Mouse (Mus musculus): Measurements from ENCODE around the gene Zfp473. TPM values are rescaled to one million over a fixed set of nuclear protein-coding genes. Genes with fewer than 3 reads are reported as not detected.
"Not testable (repeated sequence)": the region's sequence is repeated elsewhere in the genome, so short reads cannot be mapped to it uniquely, and the experiment has no call there.

Zfp473 gene
- polyA plus RNA-seq, 1 experiment from 2014 or later = 3.6 TPM

GRCm38 (mm10) chr7:44708093-44708492 is 42.8 kb downstream of the Zfp473 start:
- not testable (repeated sequence) for H3K9ac ChIP-seq (replicated peaks; ENCODE audit: low read length); H3K36me3 ChIP-seq (replicated peaks; ENCODE audit: control insufficient read depth, insufficient read depth, low read depth, low read length); H3K9me3 ChIP-seq (replicated peaks; ENCODE audit: control insufficient read depth, low read length); H3K4me3 ChIP-seq (ENCODE audit: low read depth, low read length); ATAC-seq (replicated peaks; ENCODE audit: insufficient number of reproducible peaks, low FRiP score, low TSS enrichment, low read depth); DNase-seq (ENCODE audit: low spot score); H3K27me3 ChIP-seq (ENCODE audit: control insufficient read depth, insufficient read depth, low read length); H3K27ac ChIP-seq (replicated peaks; ENCODE audit: low read depth, low read length); H3K4me2 ChIP-seq (ENCODE audit: low read depth, low read length); H3K4me1 ChIP-seq (ENCODE audit: control insufficient read depth, insufficient read depth, low read length)
- WGBS = 89% methylated on average over 6 of the region's 6 CpGs

DNA sequence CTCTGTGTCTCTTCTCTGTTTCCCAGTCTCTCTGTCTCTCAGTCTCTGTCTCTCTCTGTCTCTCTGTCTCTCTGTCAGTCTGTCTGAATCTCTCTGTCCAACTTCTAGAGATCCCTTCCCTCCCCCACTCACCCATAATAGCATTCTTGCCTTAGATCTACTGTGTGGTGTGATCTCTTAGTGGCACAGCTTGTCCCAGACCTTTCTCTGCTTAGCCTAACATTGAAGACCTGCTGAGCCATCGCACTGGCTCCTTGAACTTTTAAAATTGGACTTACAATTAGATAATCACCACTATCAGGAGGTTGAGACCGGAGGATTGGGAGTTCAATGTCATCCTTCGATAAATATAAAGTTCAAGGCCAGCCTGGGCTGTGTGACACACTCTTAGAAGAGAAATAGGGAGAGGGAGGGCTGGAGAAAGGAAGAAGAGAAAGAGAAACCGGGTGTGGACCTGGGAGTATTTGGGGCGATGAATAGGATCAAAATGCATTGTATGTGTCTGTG is 43.6 kb downstream of the Zfp473 start:
- DNase-seq (ENCODE audit: low spot score) (no peak), ATAC-seq (replicated peaks; ENCODE audit: insufficient number of reproducible peaks, low FRiP score, low TSS enrichment, low read depth) (no peak)
- WGBS = 85% methylated on average over 5 of the region's 5 CpGs
- Histone ChIP-seq H3K4me1 (ENCODE audit: control insufficient read depth, insufficient read depth, low read length) (no peaks in the 10 kb centered on the region), H3K9ac (replicated peaks; ENCODE audit: low read length) (no peak overlapping the region), H3K4me2 (ENCODE audit: low read depth, low read length) (no peak overlapping the region), H3K27me3 (ENCODE audit: control insufficient read depth, insufficient read depth, low read length) (no peaks in the 10 kb centered on the region), H3K4me3 (ENCODE audit: low read depth, low read length) (no peak overlapping the region), H3K9me3 (replicated peaks; ENCODE audit: control insufficient read depth, low read length) (no peaks in the 10 kb centered on the region), H3K27ac (replicated peaks; ENCODE audit: low read depth, low read length) (no peak overlapping the region), H3K36me3 (replicated peaks; ENCODE audit: control insufficient read depth, insufficient read depth, low read depth, low read length) (no peaks in the 10 kb centered on the region)

GRCm38 (mm10) chr7:44706322-44706721 is 44.5 kb downstream of the Zfp473 start:
- no peak overlapping the region for H3K4me3 ChIP-seq (ENCODE audit: low read depth, low read length)
- no peak overlapping the region for H3K4me2 ChIP-seq (ENCODE audit: low read depth, low read length)
- H3K27me3 ChIP-seq (ENCODE audit: control insufficient read depth, insufficient read depth, low read length) = no peaks in the 10 kb centered on the region
- H3K4me1 ChIP-seq (ENCODE audit: control insufficient read depth, insufficient read depth, low read length) = no peaks in the 10 kb centered on the region
- H3K27ac ChIP-seq (replicated peaks; ENCODE audit: low read depth, low read length) = no peak overlapping the region
- H3K36me3 ChIP-seq (replicated peaks; ENCODE audit: control insufficient read depth, insufficient read depth, low read depth, low read length) = no peaks in the 10 kb centered on the region
- no peak overlapping the region for H3K9ac ChIP-seq (replicated peaks; ENCODE audit: low read length)
- DNase-seq (ENCODE audit: low spot score) = no peak
- no peaks in the 10 kb centered on the region for H3K9me3 ChIP-seq (replicated peaks; ENCODE audit: control insufficient read depth, low read length)
- ATAC-seq (replicated peaks; ENCODE audit: insufficient number of reproducible peaks, low FRiP score, low TSS enrichment, low read depth) = no peak

GRCm38 (mm10) chr7:44705086-44705485 is 45.8 kb downstream of the Zfp473 start:
- H3K27ac ChIP-seq (replicated peaks; ENCODE audit: low read depth, low read length) = no peak overlapping the region
- WGBS = 83% methylated on average over 4 of the region's 4 CpGs
- ATAC-seq (replicated peaks; ENCODE audit: insufficient number of reproducible peaks, low FRiP score, low TSS enrichment, low read depth) (no peak), DNase-seq (ENCODE audit: low spot score) (no peak)
- no peak overlapping the region for H3K4me3 ChIP-seq (ENCODE audit: low read depth, low read length)
- H3K9me3 ChIP-seq (replicated peaks; ENCODE audit: control insufficient read depth, low read length) = no peaks in the 10 kb centered on the region
- no peaks in the 10 kb centered on the region for H3K4me1 ChIP-seq (ENCODE audit: control insufficient read depth, insufficient read depth, low read length)
- no peaks in the 10 kb centered on the region for H3K27me3 ChIP-seq (ENCODE audit: control insufficient read depth, insufficient read depth, low read length)
- no peak overlapping the region for H3K4me2 ChIP-seq (ENCODE audit: low read depth, low read length)
- H3K9ac ChIP-seq (replicated peaks; ENCODE audit: low read length) = no peak overlapping the region
- H3K36me3 ChIP-seq (replicated peaks; ENCODE audit: control insufficient read depth, insufficient read depth, low read depth, low read length) = no peaks in the 10 kb centered on the region

DNA sequence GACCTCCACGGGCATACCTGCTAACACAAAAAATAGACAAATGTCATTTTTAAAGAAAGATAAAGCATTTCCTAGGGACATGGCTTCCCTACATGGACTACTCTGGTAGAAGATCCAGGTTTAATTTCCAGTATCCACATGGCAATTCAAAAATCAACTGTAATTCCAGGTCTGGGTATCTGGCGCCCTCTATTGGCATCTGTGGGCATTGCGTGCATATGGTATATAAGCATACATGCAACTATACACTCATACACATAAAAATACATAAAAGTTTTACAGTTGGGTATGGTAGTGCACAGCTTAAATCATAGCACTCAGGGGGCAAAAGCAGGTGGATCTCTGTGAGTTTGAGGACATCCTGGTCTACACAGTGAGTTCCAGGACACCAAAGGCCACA is 46.5 kb downstream of the Zfp473 start:
- peak; percentile 53 for DNase-seq (ENCODE audit: low spot score)

GRCm38 (mm10) chr7:44702985-44703384 is 47.9 kb downstream of the Zfp473 start:
- ATAC-seq (replicated peaks; ENCODE audit: insufficient number of reproducible peaks, low FRiP score, low TSS enrichment, low read depth) = no peak
- no peaks in the 10 kb centered on the region for H3K36me3 ChIP-seq (replicated peaks; ENCODE audit: control insufficient read depth, insufficient read depth, low read depth, low read length)
- 68% methylated on average over 8 of the region's 8 CpGs for WGBS
- H3K4me1 ChIP-seq (ENCODE audit: control insufficient read depth, insufficient read depth, low read length) = no peaks in the 10 kb centered on the region
- DNase-seq (ENCODE audit: low spot score) = no peak
- H3K27me3 ChIP-seq (ENCODE audit: control insufficient read depth, insufficient read depth, low read length) = no peaks in the 10 kb centered on the region
- H3K27ac ChIP-seq (replicated peaks; ENCODE audit: low read depth, low read length) = no peak overlapping the region
- no peaks in the 10 kb centered on the region for H3K9me3 ChIP-seq (replicated peaks; ENCODE audit: control insufficient read depth, low read length)
- H3K4me3 ChIP-seq (ENCODE audit: low read depth, low read length) = no peak overlapping the region
- H3K4me2 ChIP-seq (ENCODE audit: low read depth, low read length) = no peak overlapping the region
- no peak overlapping the region for H3K9ac ChIP-seq (replicated peaks; ENCODE audit: low read length)

More for the DNA sequence above, 46.5 kb downstream of the Zfp473 start:
- ATAC-seq (replicated peaks; ENCODE audit: insufficient number of reproducible peaks, low FRiP score, low TSS enrichment, low read depth) = no peak
- Histone ChIP-seq H3K9me3 (replicated peaks; ENCODE audit: control insufficient read depth, low read length) (no peaks in the 10 kb centered on the region), H3K9ac (replicated peaks; ENCODE audit: low read length) (no peak overlapping the region), H3K4me1 (ENCODE audit: control insufficient read depth, insufficient read depth, low read length) (no peaks in the 10 kb centered on the region), H3K27ac (replicated peaks; ENCODE audit: low read depth, low read length) (no peak overlapping the region), H3K4me3 (ENCODE audit: low read depth, low read length) (no peak overlapping the region), H3K4me2 (ENCODE audit: low read depth, low read length) (no peak overlapping the region), H3K27me3 (ENCODE audit: control insufficient read depth, insufficient read depth, low read length) (no peaks in the 10 kb centered on the region), H3K36me3 (replicated peaks; ENCODE audit: control insufficient read depth, insufficient read depth, low read depth, low read length) (no peaks in the 10 kb centered on the region)
- 50% methylated on average over 3 of the region's 3 CpGs for WGBS

DNA sequence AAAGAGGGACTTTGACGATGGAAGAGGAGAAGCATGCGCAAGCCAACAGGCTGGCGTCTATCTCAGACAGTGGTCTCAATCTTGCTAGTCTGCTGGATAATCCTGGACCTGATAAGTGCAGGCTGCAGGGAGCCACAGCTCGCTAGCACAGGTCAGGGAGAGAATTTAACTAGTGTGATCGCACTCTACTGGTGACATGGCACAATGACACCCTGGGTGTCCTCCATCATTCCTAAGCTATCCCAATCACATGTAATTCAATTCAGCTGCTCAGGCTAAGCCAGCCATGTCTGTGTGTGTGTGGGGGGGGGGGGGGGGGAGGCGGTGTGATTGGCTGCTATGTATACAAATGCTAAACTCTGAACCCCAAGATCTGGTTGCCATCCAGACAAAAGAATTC is 48.9 kb downstream of the Zfp473 start:
- Histone ChIP-seq H3K4me1 (ENCODE audit: control insufficient read depth, insufficient read depth, low read length) (no peaks in the 10 kb centered on the region), H3K4me2 (ENCODE audit: low read depth, low read length) (no peak overlapping the region), H3K4me3 (ENCODE audit: low read depth, low read length) (no peak overlapping the region), H3K36me3 (replicated peaks; ENCODE audit: control insufficient read depth, insufficient read depth, low read depth, low read length) (no peaks in the 10 kb centered on the region), H3K9ac (replicated peaks; ENCODE audit: low read length) (no peak overlapping the region), H3K9me3 (replicated peaks; ENCODE audit: control insufficient read depth, low read length) (no peaks in the 10 kb centered on the region), H3K27me3 (ENCODE audit: control insufficient read depth, insufficient read depth, low read length) (no peaks in the 10 kb centered on the region), H3K27ac (replicated peaks; ENCODE audit: low read depth, low read length) (no peak overlapping the region)
- 4% methylated on average over 6 of the region's 6 CpGs for WGBS
- DNase-seq (ENCODE audit: low spot score) (peak; percentile 64), ATAC-seq (replicated peaks; ENCODE audit: insufficient number of reproducible peaks, low FRiP score, low TSS enrichment, low read depth) (peak; percentile 67)

- no peak overlapping the region for H3K9ac ChIP-seq (replicated peaks; ENCODE audit: low read length)
- no peak overlapping the region for H3K27ac ChIP-seq (replicated peaks; ENCODE audit: low read depth, low read length)
- ATAC-seq (replicated peaks; ENCODE audit: insufficient number of reproducible peaks, low FRiP score, low TSS enrichment, low read depth) (no peak), DNase-seq (ENCODE audit: low spot score) (no peak)
- no peaks in the 10 kb centered on the region for H3K4me1 ChIP-seq (ENCODE audit: control insufficient read depth, insufficient read depth, low read length)
- no peak overlapping the region for H3K4me2 ChIP-seq (ENCODE audit: low read depth, low read length)
- no peak overlapping the region for H3K4me3 ChIP-seq (ENCODE audit: low read depth, low read length)
- H3K9me3 ChIP-seq (replicated peaks; ENCODE audit: control insufficient read depth, low read length) = no peaks in the 10 kb centered on the region
- 55% methylated on average over 7 of the region's 7 CpGs for WGBS
- H3K27me3 ChIP-seq (ENCODE audit: control insufficient read depth, insufficient read depth, low read length) = no peaks in the 10 kb centered on the region
- H3K36me3 ChIP-seq (replicated peaks; ENCODE audit: control insufficient read depth, insufficient read depth, low read depth, low read length) = no peaks in the 10 kb centered on the region
Observed at GRCm38 (mm10) chr7:44697980-44698379, 52.9 kb downstream of the Zfp473 start.
